Mouse (Mus musculus): ENCODE data around the gene Rwdd2a. TPM values are rescaled to one million over a fixed set of nuclear protein-coding genes. Genes with fewer than 3 reads are reported as not detected.

Gene Rwdd2a
- polyA plus RNA-seq, 1 experiment from 2014 or later: 2.9 TPM

GRCm38 (mm10) chr9:86599723-86600303, 28.0 kb downstream of the Rwdd2a start:
- no peak overlapping the region for H3K27ac ChIP-seq (replicated peaks)
- H3K4me3 ChIP-seq: no peak overlapping the region
- peak; percentile 21 for DNase-seq (ENCODE audit: low spot score)
- H3K4me1 ChIP-seq: 0 out of 2 replicates have a peak, but pooled peaks cover 4% of the 10 kb centered on the region
- peaks cover 4% of the 10 kb centered on the region; the same call in 1 of the 2 replicates for H3K36me3 ChIP-seq (replicated peaks)
- no peaks in the 10 kb centered on the region for H3K9me3 ChIP-seq
- 44% methylated on average over 8 of the region's 8 CpGs for WGBS
- no peaks in the 10 kb centered on the region for H3K27me3 ChIP-seq (replicated peaks; ENCODE audit: low read depth, poor library complexity, severe bottlenecking)

- H3K4me1 ChIP-seq: no peaks in the 10 kb centered on the region
- H3K4me3 ChIP-seq: no peak overlapping the region
- no peaks in the 10 kb centered on the region for H3K9me3 ChIP-seq
- no peaks in the 10 kb centered on the region for H3K27me3 ChIP-seq (replicated peaks; ENCODE audit: low read depth, poor library complexity, severe bottlenecking)
- H3K27ac ChIP-seq (replicated peaks): no peak overlapping the region
- WGBS: 92% methylated on average over 6 of the region's 6 CpGs
- H3K36me3 ChIP-seq (replicated peaks): no peaks in the 10 kb centered on the region
- no peak for DNase-seq (ENCODE audit: low spot score)
Observed at GRCm38 (mm10) chr9:86605776-86606175, 34.0 kb downstream of the Rwdd2a start.

GRCm38 (mm10) chr9:86612091-86612490, 40.3 kb downstream of the Rwdd2a start:
- WGBS: 89% methylated on average over 4 of the region's 4 CpGs
- Histone ChIP-seq H3K36me3 (replicated peaks) (no peaks in the 10 kb centered on the region), H3K4me3 (no peak overlapping the region), H3K4me1 (no peaks in the 10 kb centered on the region), H3K27ac (replicated peaks) (no peak overlapping the region), H3K27me3 (replicated peaks; ENCODE audit: low read depth, poor library complexity, severe bottlenecking) (no peaks in the 10 kb centered on the region), H3K9me3 (no peaks in the 10 kb centered on the region)
- no peak for DNase-seq (ENCODE audit: low spot score)

DNA sequence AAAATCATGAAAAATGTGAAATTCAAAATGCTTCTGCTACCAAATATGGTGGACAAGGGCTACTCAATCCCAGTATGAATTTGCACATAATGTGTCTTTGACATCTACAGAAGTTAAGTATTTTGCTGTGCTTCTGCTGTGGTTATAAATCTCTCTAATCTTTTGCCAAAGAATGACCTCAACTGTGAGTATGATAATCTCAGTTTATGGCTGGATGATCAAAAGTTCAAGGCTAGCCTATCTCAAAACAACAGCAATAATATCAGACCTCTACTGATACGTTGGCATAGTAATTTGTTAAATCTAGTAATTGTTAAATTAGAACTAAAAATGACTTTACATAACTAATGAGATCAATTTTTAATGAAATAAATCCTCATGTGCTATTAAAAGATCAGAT, 44.0 kb downstream of the Rwdd2a start:
- no peak for DNase-seq (ENCODE audit: low spot score)
- no peak overlapping the region for H3K4me3 ChIP-seq
- no peak overlapping the region for H3K27ac ChIP-seq (replicated peaks)
- 90% methylated on average over 1 of the region's 1 CpGs for WGBS
- no peaks in the 10 kb centered on the region for H3K36me3 ChIP-seq (replicated peaks)
- H3K27me3 ChIP-seq (replicated peaks; ENCODE audit: low read depth, poor library complexity, severe bottlenecking): no peaks in the 10 kb centered on the region
- H3K9me3 ChIP-seq: no peaks in the 10 kb centered on the region
- no peaks in the 10 kb centered on the region for H3K4me1 ChIP-seq

DNA sequence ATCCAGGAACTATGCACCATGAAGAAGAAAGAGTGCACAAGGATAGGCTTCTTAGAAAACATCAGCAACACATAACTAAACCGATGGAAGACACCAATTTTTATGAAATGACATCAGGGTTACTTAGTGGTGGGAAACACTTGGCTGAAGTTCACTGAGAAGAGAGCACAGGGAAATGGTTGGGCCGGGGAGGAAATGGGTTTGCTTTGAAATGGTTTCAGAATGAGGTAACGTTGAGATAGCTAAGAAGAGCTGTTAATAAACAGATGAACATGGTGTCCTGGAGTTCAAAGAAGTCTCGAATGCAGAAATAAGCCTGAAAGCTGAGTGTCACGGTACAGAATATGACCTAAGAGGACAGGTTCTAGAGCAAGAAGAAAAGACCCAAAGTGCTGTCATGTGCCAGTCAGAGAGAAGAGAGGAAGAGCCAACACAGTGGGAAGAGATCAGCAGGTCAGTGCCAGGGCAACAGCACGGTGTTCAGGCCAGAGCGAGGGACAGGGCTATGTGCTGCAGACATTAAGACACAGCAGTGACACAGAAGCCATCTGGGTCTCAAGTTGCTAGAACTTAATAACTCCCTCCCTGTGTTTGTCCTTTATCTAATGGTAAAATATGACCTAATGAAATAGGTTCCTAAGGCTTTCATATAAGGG, 46.2 kb downstream of the Rwdd2a start:
- H3K9me3 ChIP-seq: no peaks in the 10 kb centered on the region
- no peaks in the 10 kb centered on the region for H3K36me3 ChIP-seq (replicated peaks)
- no peak for DNase-seq (ENCODE audit: low spot score)
- no peak overlapping the region for H3K4me3 ChIP-seq
- no peak overlapping the region for H3K27ac ChIP-seq (replicated peaks)
- WGBS: 80% methylated on average over 7 of the region's 7 CpGs
- no peaks in the 10 kb centered on the region for H3K27me3 ChIP-seq (replicated peaks; ENCODE audit: low read depth, poor library complexity, severe bottlenecking)
- H3K4me1 ChIP-seq: no peaks in the 10 kb centered on the region

DNA sequence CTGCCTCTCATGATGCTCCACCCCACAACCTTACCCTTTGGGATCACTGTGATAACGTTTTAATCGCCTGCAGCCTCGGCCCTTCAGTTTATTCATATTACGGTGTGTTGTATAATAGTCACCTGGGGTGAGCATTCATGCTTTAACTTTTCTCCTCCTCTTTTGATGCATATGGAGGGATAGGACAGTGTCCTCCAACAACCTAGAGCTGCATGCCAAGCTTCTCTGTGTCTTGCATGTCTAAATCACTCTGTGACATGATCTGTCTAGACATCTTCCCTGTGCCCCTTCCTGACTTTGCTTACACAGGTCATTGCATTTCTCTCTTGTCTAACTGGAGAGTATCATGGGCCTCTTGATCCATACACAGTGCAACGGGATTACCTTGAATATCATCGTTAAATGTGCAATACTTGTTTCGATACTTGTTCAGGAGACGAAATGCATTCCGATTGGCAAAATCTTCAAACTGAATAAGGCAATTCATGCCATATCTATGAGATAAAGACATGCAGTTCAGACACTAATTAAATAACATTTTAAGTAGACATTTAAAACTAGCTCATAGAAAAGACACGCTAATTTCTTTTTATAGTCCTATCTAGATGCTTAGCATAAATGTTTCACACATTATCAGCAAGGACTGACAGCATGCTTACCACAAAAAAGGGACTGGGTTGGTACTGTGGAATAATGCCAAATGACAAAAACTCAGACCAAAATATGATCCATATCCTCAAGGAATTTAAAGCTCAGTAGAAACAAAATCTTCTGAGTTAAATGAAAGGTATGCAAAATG, 47.7 kb downstream of the Rwdd2a start:
- Histone ChIP-seq H3K4me3 (no peak overlapping the region), H3K9me3 (no peaks in the 10 kb centered on the region), H3K4me1 (no peaks in the 10 kb centered on the region), H3K27me3 (replicated peaks; ENCODE audit: low read depth, poor library complexity, severe bottlenecking) (no peaks in the 10 kb centered on the region), H3K36me3 (replicated peaks) (no peaks in the 10 kb centered on the region), H3K27ac (replicated peaks) (no peak overlapping the region)
- no peak for DNase-seq (ENCODE audit: low spot score)
- WGBS: 80% methylated on average over 10 of the region's 10 CpGs

DNA sequence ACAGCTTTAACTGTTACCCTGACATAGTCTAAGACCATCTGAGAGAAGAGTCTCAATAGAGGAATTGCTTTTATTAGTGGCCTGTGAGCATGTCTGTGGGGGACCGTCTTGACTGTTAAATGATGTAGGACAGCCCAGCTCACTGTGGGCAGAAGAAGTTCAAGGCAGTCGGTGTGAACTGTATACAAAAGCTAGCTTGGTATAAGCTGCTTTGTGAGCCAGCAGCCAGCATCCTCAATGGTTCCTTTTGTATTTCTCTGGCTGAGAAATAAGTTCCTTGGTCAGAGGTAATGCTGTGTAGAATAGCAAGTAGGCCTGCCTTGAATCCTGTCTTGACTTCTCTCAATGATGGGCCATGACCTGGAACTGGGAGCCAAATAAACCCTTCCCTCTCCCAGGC, 50.3 kb downstream of the Rwdd2a start:
- 80% methylated on average over 2 of the region's 2 CpGs for WGBS
- DNase-seq (ENCODE audit: low spot score): no peak

GRCm38 (mm10) chr9:86624039-86624438, 52.2 kb downstream of the Rwdd2a start:
- Histone ChIP-seq H3K4me1 (no peaks in the 10 kb centered on the region), H3K9me3 (no peaks in the 10 kb centered on the region), H3K27me3 (replicated peaks; ENCODE audit: low read depth, poor library complexity, severe bottlenecking) (no peaks in the 10 kb centered on the region), H3K4me3 (no peak overlapping the region), H3K27ac (replicated peaks) (no peak overlapping the region), H3K36me3 (replicated peaks) (no peaks in the 10 kb centered on the region)
- 94% methylated on average over 12 of the region's 12 CpGs for WGBS
- no peak for DNase-seq (ENCODE audit: low spot score)

More for the DNA sequence above, 50.3 kb downstream of the Rwdd2a start:
- no peaks in the 10 kb centered on the region for H3K4me1 ChIP-seq
- no peaks in the 10 kb centered on the region for H3K27me3 ChIP-seq (replicated peaks; ENCODE audit: low read depth, poor library complexity, severe bottlenecking)
- H3K27ac ChIP-seq (replicated peaks): no peak overlapping the region
- H3K4me3 ChIP-seq: no peak overlapping the region
- H3K36me3 ChIP-seq (replicated peaks): no peaks in the 10 kb centered on the region
- no peaks in the 10 kb centered on the region for H3K9me3 ChIP-seq

Other genes with a start within 250 kb of the Rwdd2a start
- gene Ube2cbp, start 107.0 kb upstream of the Rwdd2a start, polyA plus RNA-seq (2016; fragmentation: Nextera tagmentation; extraction: Ambion mirVana): 7.1 and 7.3 TPM in 2 replicates
- gene Dop1a, start 104.8 kb upstream of the Rwdd2a start, polyA plus RNA-seq (2016; fragmentation: Nextera tagmentation; extraction: Ambion mirVana): 9.5 and 10.3 TPM in 2 replicates
- gene Pgm3, start 149 bp upstream of the Rwdd2a start, polyA plus RNA-seq (2016; fragmentation: Nextera tagmentation; extraction: Ambion mirVana): 34.0 and 34.2 TPM in 2 replicates
- gene Me1, start 124.0 kb downstream of the Rwdd2a start, polyA plus RNA-seq (2016; fragmentation: Nextera tagmentation; extraction: Ambion mirVana): 10.1 and 12.0 TPM in 2 replicates
- 1.7 and 3.0 TPM in 2 replicates for gene Prss35, start 171.7 kb downstream of the Rwdd2a start, polyA plus RNA-seq (2016; fragmentation: Nextera tagmentation; extraction: Ambion mirVana)

Measured in embryonic facial prominence, embryonic 10.5 days (tissue).